Mouse (Mus musculus): Measurements from ENCODE around the gene Krt20. TPM values are rescaled to one million over a fixed set of nuclear protein-coding genes. Genes with fewer than 3 reads are reported as not detected.

The Krt20 gene
- total RNA-seq, 2 experiments from 2014 or later: not detected

GRCm38 (mm10) chr11:99414463-99415147 is 23.3 kb downstream of the Krt20 start:
- no peak for ATAC-seq (replicated peaks; ENCODE audit: low FRiP score, poor library complexity, severe bottlenecking)

GRCm38 (mm10) chr11:99413247-99413646 is 24.7 kb downstream of the Krt20 start:
- ATAC-seq (replicated peaks; ENCODE audit: low FRiP score, poor library complexity, severe bottlenecking): no peak

GRCm38 (mm10) chr11:99406186-99406585 is 31.8 kb downstream of the Krt20 start:
- no peak for ATAC-seq (replicated peaks; ENCODE audit: low FRiP score, poor library complexity, severe bottlenecking)

GRCm38 (mm10) chr11:99399956-99400549 is 37.9 kb downstream of the Krt20 start:
- ATAC-seq (replicated peaks; ENCODE audit: low FRiP score, poor library complexity, severe bottlenecking): no peak

- ATAC-seq (replicated peaks; ENCODE audit: low FRiP score, poor library complexity, severe bottlenecking): no peak
These were observed 39.1 kb downstream of the Krt20 start for GRCm38 (mm10) chr11:99398832-99399231.

- ATAC-seq (replicated peaks; ENCODE audit: low FRiP score, poor library complexity, severe bottlenecking): no peak
These were observed 39.9 kb downstream of the Krt20 start for GRCm38 (mm10) chr11:99398084-99398483.

GRCm38 (mm10) chr11:99396661-99397060 is 41.3 kb downstream of the Krt20 start:
- no peak for ATAC-seq (replicated peaks; ENCODE audit: low FRiP score, poor library complexity, severe bottlenecking)

- no peak for ATAC-seq (replicated peaks; ENCODE audit: low FRiP score, poor library complexity, severe bottlenecking)
These were observed 41.9 kb downstream of the Krt20 start for GRCm38 (mm10) chr11:99396034-99396433.

- ATAC-seq (replicated peaks; ENCODE audit: low FRiP score, poor library complexity, severe bottlenecking): no peak
These were observed 45.5 kb downstream of the Krt20 start for GRCm38 (mm10) chr11:99392492-99392891.

GRCm38 (mm10) chr11:99391375-99391774 is 46.6 kb downstream of the Krt20 start:
- ATAC-seq (replicated peaks; ENCODE audit: low FRiP score, poor library complexity, severe bottlenecking): no peak

- no peak for ATAC-seq (replicated peaks; ENCODE audit: low FRiP score, poor library complexity, severe bottlenecking)
These were observed 47.1 kb downstream of the Krt20 start for GRCm38 (mm10) chr11:99390866-99391265.

- ATAC-seq (replicated peaks; ENCODE audit: low FRiP score, poor library complexity, severe bottlenecking): no peak
These were observed 48.7 kb downstream of the Krt20 start, which contains the start of gene Krt10 for GRCm38 (mm10) chr11:99389264-99389663. TSS of gene Krt10 (minus strand) at chr11:99389364.

- ATAC-seq (replicated peaks; ENCODE audit: low FRiP score, poor library complexity, severe bottlenecking): no peak
These were observed 49.3 kb downstream of the Krt20 start for GRCm38 (mm10) chr11:99388661-99389060.

GRCm38 (mm10) chr11:99385813-99386721 is 51.9 kb downstream of the Krt20 start:
- no peak for ATAC-seq (replicated peaks; ENCODE audit: low FRiP score, poor library complexity, severe bottlenecking)

GRCm38 (mm10) chr11:99379568-99379967 is 58.4 kb downstream of the Krt20 start:
- ATAC-seq (replicated peaks; ENCODE audit: low FRiP score, poor library complexity, severe bottlenecking): no peak

Other genes starting within 250 kb of the Krt20 start
- 70.0 and 77.8 TPM in 2 replicates for gene Smarce1, start 207.1 kb downstream of the Krt20 start, total RNA-seq (2015; ENCODE audit: low replicate concordance)
- gene Smarce1, start 207.1 kb downstream of the Krt20 start, total RNA-seq (2017; ENCODE audit: low replicate concordance): 133 and 177 TPM in 2 replicates
- not detected in 2 replicates for gene Krt222, start 194.1 kb downstream of the Krt20 start, total RNA-seq (2015; ENCODE audit: low replicate concordance)
- 0.28 TPM in 1 of 2 replicates, not detected in the other for gene Krt222, start 194.1 kb downstream of the Krt20 start, total RNA-seq (2017; ENCODE audit: low replicate concordance)
- gene Krt24, start 152.9 kb downstream of the Krt20 start, total RNA-seq (2015; ENCODE audit: low replicate concordance): not detected in 2 replicates
- not detected in 2 replicates for gene Krt24, start 152.9 kb downstream of the Krt20 start, total RNA-seq (2017; ENCODE audit: low replicate concordance)
- gene Krt25, start 115.2 kb downstream of the Krt20 start, total RNA-seq (2015; ENCODE audit: low replicate concordance): not detected in 2 replicates
- not detected in 2 replicates for gene Krt25, start 115.2 kb downstream of the Krt20 start, total RNA-seq (2017; ENCODE audit: low replicate concordance)
- gene Krt26, start 100.2 kb downstream of the Krt20 start, total RNA-seq (2015; ENCODE audit: low replicate concordance): not detected in 2 replicates
- gene Krt26, start 100.2 kb downstream of the Krt20 start, total RNA-seq (2017; ENCODE audit: low replicate concordance): not detected in 2 replicates
- gene Krt27, start 87.0 kb downstream of the Krt20 start, total RNA-seq (2015; ENCODE audit: low replicate concordance): not detected in 2 replicates
- not detected in 2 replicates for gene Krt27, start 87.0 kb downstream of the Krt20 start, total RNA-seq (2017; ENCODE audit: low replicate concordance)
- gene Krt28, start 63.2 kb downstream of the Krt20 start, total RNA-seq (2015; ENCODE audit: low replicate concordance): not detected in 2 replicates
- not detected in 2 replicates for gene Krt28, start 63.2 kb downstream of the Krt20 start, total RNA-seq (2017; ENCODE audit: low replicate concordance)
- not detected in 2 replicates for gene Krt10, start 48.8 kb downstream of the Krt20 start, total RNA-seq (2015; ENCODE audit: low replicate concordance)
- not detected in 2 replicates for gene Krt10, start 48.8 kb downstream of the Krt20 start, total RNA-seq (2017; ENCODE audit: low replicate concordance)
- gene Krt12, start 15.9 kb downstream of the Krt20 start, total RNA-seq (2015; ENCODE audit: low replicate concordance): not detected in 2 replicates
- gene Krt12, start 15.9 kb downstream of the Krt20 start, total RNA-seq (2017; ENCODE audit: low replicate concordance): not detected in 2 replicates
- not detected in 2 replicates for gene Krt23, start 55.0 kb upstream of the Krt20 start, total RNA-seq (2015; ENCODE audit: low replicate concordance)
- not detected in 2 replicates for gene Krt23, start 55.0 kb upstream of the Krt20 start, total RNA-seq (2017; ENCODE audit: low replicate concordance)
- not detected in 2 replicates for gene Krt39, start 83.2 kb upstream of the Krt20 start, total RNA-seq (2015; ENCODE audit: low replicate concordance)
- gene Krt39, start 83.2 kb upstream of the Krt20 start, total RNA-seq (2017; ENCODE audit: low replicate concordance): 0.70 TPM in 1 of 2 replicates, not detected in the other
- gene Krt40, start 105.0 kb upstream of the Krt20 start, total RNA-seq (2015; ENCODE audit: low replicate concordance): not detected in 2 replicates
- gene Krt40, start 105.0 kb upstream of the Krt20 start, total RNA-seq (2017; ENCODE audit: low replicate concordance): not detected in 2 replicates
- gene Krtap3-3, start 112.7 kb upstream of the Krt20 start, total RNA-seq (2015; ENCODE audit: low replicate concordance): not detected in 2 replicates
- not detected in 2 replicates for gene Krtap3-3, start 112.7 kb upstream of the Krt20 start, total RNA-seq (2017; ENCODE audit: low replicate concordance)
- not detected in 2 replicates for gene Krtap3-2, start 118.7 kb upstream of the Krt20 start, total RNA-seq (2015; ENCODE audit: low replicate concordance)
- gene Krtap3-2, start 118.7 kb upstream of the Krt20 start, total RNA-seq (2017; ENCODE audit: low replicate concordance): not detected in 2 replicates
- gene Gm11939, start 121.3 kb upstream of the Krt20 start, total RNA-seq (2015; ENCODE audit: low replicate concordance): not detected in 2 replicates
- gene Gm11939, start 121.3 kb upstream of the Krt20 start, total RNA-seq (2017; ENCODE audit: low replicate concordance): not detected in 2 replicates
- gene Krtap3-1, start 128.5 kb upstream of the Krt20 start, total RNA-seq (2015; ENCODE audit: low replicate concordance): not detected in 2 replicates
- gene Krtap3-1, start 128.5 kb upstream of the Krt20 start, total RNA-seq (2017; ENCODE audit: low replicate concordance): not detected in 2 replicates
- not detected in 2 replicates for gene Krtap1-5, start 142.9 kb upstream of the Krt20 start, total RNA-seq (2015; ENCODE audit: low replicate concordance)
- not detected in 2 replicates for gene Krtap1-5, start 142.9 kb upstream of the Krt20 start, total RNA-seq (2017; ENCODE audit: low replicate concordance)
- not detected in 2 replicates for gene Krtap1-4, start 145.5 kb upstream of the Krt20 start, total RNA-seq (2015; ENCODE audit: low replicate concordance)
- not detected in 2 replicates for gene Krtap1-4, start 145.5 kb upstream of the Krt20 start, total RNA-seq (2017; ENCODE audit: low replicate concordance)
- not detected in 2 replicates for gene Krtap1-3, start 153.2 kb upstream of the Krt20 start, total RNA-seq (2015; ENCODE audit: low replicate concordance)
- gene Krtap1-3, start 153.2 kb upstream of the Krt20 start, total RNA-seq (2017; ENCODE audit: low replicate concordance): not detected in 2 replicates
- gene Krtap9-3, start 160.0 kb upstream of the Krt20 start, total RNA-seq (2015; ENCODE audit: low replicate concordance): not detected in 2 replicates
- not detected in 2 replicates for gene Krtap9-3, start 160.0 kb upstream of the Krt20 start, total RNA-seq (2017; ENCODE audit: low replicate concordance)
- gene Gm11938, start 165.2 kb upstream of the Krt20 start, total RNA-seq (2015; ENCODE audit: low replicate concordance): not detected in 2 replicates
- gene Gm11938, start 165.2 kb upstream of the Krt20 start, total RNA-seq (2017; ENCODE audit: low replicate concordance): not detected in 2 replicates
- not detected in 2 replicates for gene Gm11937, start 172.0 kb upstream of the Krt20 start, total RNA-seq (2015; ENCODE audit: low replicate concordance)
- gene Gm11937, start 172.0 kb upstream of the Krt20 start, total RNA-seq (2017; ENCODE audit: low replicate concordance): not detected in 2 replicates
- gene Krtap2-4, start 176.7 kb upstream of the Krt20 start, total RNA-seq (2015; ENCODE audit: low replicate concordance): not detected in 2 replicates
- gene Krtap2-4, start 176.7 kb upstream of the Krt20 start, total RNA-seq (2017; ENCODE audit: low replicate concordance): not detected in 2 replicates
- gene Gm11562, start 182.3 kb upstream of the Krt20 start, total RNA-seq (2015; ENCODE audit: low replicate concordance): not detected in 2 replicates
- gene Gm11562, start 182.3 kb upstream of the Krt20 start, total RNA-seq (2017; ENCODE audit: low replicate concordance): not detected in 2 replicates
- gene Krtap4-1, start 190.1 kb upstream of the Krt20 start, total RNA-seq (2015; ENCODE audit: low replicate concordance): not detected in 2 replicates
- gene Krtap4-1, start 190.1 kb upstream of the Krt20 start, total RNA-seq (2017; ENCODE audit: low replicate concordance): not detected in 2 replicates
- gene Krtap4-2, start 196.9 kb upstream of the Krt20 start, total RNA-seq (2015; ENCODE audit: low replicate concordance): not detected in 2 replicates
- not detected in 2 replicates for gene Krtap4-2, start 196.9 kb upstream of the Krt20 start, total RNA-seq (2017; ENCODE audit: low replicate concordance)
- not detected in 2 replicates for gene Krtap4-7, start 205.9 kb upstream of the Krt20 start, total RNA-seq (2015; ENCODE audit: low replicate concordance)
- not detected in 2 replicates for gene Krtap4-7, start 205.9 kb upstream of the Krt20 start, total RNA-seq (2017; ENCODE audit: low replicate concordance)
- not detected in 2 replicates for gene Gm11555, start 212.1 kb upstream of the Krt20 start, total RNA-seq (2015; ENCODE audit: low replicate concordance)
- gene Gm11555, start 212.1 kb upstream of the Krt20 start, total RNA-seq (2017; ENCODE audit: low replicate concordance): not detected in 2 replicates
- not detected in 2 replicates for gene Gm11563, start 220.8 kb upstream of the Krt20 start, total RNA-seq (2015; ENCODE audit: low replicate concordance)
- gene Gm11563, start 220.8 kb upstream of the Krt20 start, total RNA-seq (2017; ENCODE audit: low replicate concordance): not detected in 2 replicates
- gene Krtap4-6, start 227.8 kb upstream of the Krt20 start, total RNA-seq (2015; ENCODE audit: low replicate concordance): not detected in 2 replicates
- gene Krtap4-6, start 227.8 kb upstream of the Krt20 start, total RNA-seq (2017; ENCODE audit: low replicate concordance): not detected in 2 replicates